Mouse (Mus musculus) heart, adult 18-20 months (tissue): ENCODE measurements at regions not wholly inside any gene's neighbourhood (a gene's known extent, or its start where the extent isn't known, plus 50 kb on each side); places are given as distances from the start of the nearest gene placed in this dataset.
"Not testable (repeated sequence)": the region's sequence is repeated elsewhere in the genome, so short reads cannot be mapped to it uniquely, and the experiment has no call there.

Source experiments
- DNase-seq, 2 experiments: peaks; one replicate each; pipeline ENCODE4 v3.0.0; 2021 to 2022; ENCODE audit warnings: mixed read lengths in 1 of 2

- DNase-seq: no peak
Observed at GRCm38 (mm10) chr16:73404509-73404908, 1007.1 kb downstream of the Robo2 start.

- DNase-seq: no peak
Observed at GRCm38 (mm10) chr16:73404099-73404498, 1007.5 kb downstream of the Robo2 start.

GRCm38 (mm10) chr16:73379056-73379455 is 1032.6 kb downstream of the Robo2 start:
- DNase-seq: no peak

- no peak for DNase-seq
Observed at GRCm38 (mm10) chr16:73374608-73375165, 1036.9 kb downstream of the Robo2 start.

- DNase-seq: no peak
Observed at GRCm38 (mm10) chr16:73368607-73369233, 1042.9 kb downstream of the Robo2 start.

GRCm38 (mm10) chr16:73367926-73368325 is 1043.7 kb downstream of the Robo2 start:
- DNase-seq: no peak

- DNase-seq: peak; percentile 3 to 29
Observed at GRCm38 (mm10) chr16:73367226-73367840, 1044.3 kb downstream of the Robo2 start.

GRCm38 (mm10) chr16:73350698-73351097 is 1042.6 kb downstream of the Robo1 start:
- DNase-seq: peak in 1 of 2 experiments; percentile 4

GRCm38 (mm10) chr16:73343941-73344340 is 1035.8 kb downstream of the Robo1 start:
- DNase-seq: no peak

- DNase-seq: no peak
Observed at GRCm38 (mm10) chr16:73343531-73343930, 1035.4 kb downstream of the Robo1 start.

GRCm38 (mm10) chr16:73317644-73318043 is 1009.5 kb downstream of the Robo1 start:
- DNase-seq: no peak

GRCm38 (mm10) chr16:73310096-73310495 is 1002.0 kb downstream of the Robo1 start:
- no peak for DNase-seq

- no peak for DNase-seq
Observed at GRCm38 (mm10) chr16:73279951-73280350, 971.8 kb downstream of the Robo1 start.

GRCm38 (mm10) chr16:73259691-73260090 is 951.6 kb downstream of the Robo1 start:
- no peak for DNase-seq

- DNase-seq: no peak
Observed at GRCm38 (mm10) chr16:73259283-73259682, 951.2 kb downstream of the Robo1 start.

- no peak for DNase-seq
Observed at GRCm38 (mm10) chr16:73245073-73245590, 937.0 kb downstream of the Robo1 start.

- DNase-seq: no peak
Observed at GRCm38 (mm10) chr16:73230599-73230998, 922.5 kb downstream of the Robo1 start.

- DNase-seq: no peak
Observed at GRCm38 (mm10) chr16:73217555-73217954, 909.4 kb downstream of the Robo1 start.

GRCm38 (mm10) chr16:73203542-73203941 is 895.4 kb downstream of the Robo1 start:
- no peak for DNase-seq

- DNase-seq: no peak
Observed at GRCm38 (mm10) chr16:73200991-73201390, 892.9 kb downstream of the Robo1 start.

- DNase-seq: no peak
Observed at GRCm38 (mm10) chr16:73182776-73183175, 874.7 kb downstream of the Robo1 start.

- DNase-seq: no peak
Observed at GRCm38 (mm10) chr16:73182258-73182657, 874.2 kb downstream of the Robo1 start.

GRCm38 (mm10) chr16:73155447-73155846 is 847.3 kb downstream of the Robo1 start:
- DNase-seq: no peak

GRCm38 (mm10) chr16:73127927-73128326 is 819.8 kb downstream of the Robo1 start:
- not testable (repeated sequence) for DNase-seq
